Mouse (Mus musculus): Measurements from ENCODE around the gene Pacsin2.

- no peak for TF ChIP-seq CTCF (IDR thresholded peaks at IDR 0.05; ENCODE audit: low read depth, low read length)
- TF ChIP-seq POLR2A (IDR thresholded peaks at IDR 0.05; ENCODE audit: extremely low read depth, insufficient read depth, low read length) = no peak
Observed at GRCm38 (mm10) chr15:83430419-83430818, 34.0 kb downstream of the Pacsin2 start.
